Mouse (Mus musculus) cerebellum, adult 11 months (tissue): Measurements from ENCODE around the gene Gm10377.
"Not testable (repeated sequence)": the region's sequence is repeated elsewhere in the genome, so short reads cannot be mapped to it uniquely, and the experiment has no call there.

ENCODE experiments used
- DNase-seq: peaks from one replicate; pipeline ENCODE4 v3.0.0; 2022

Gene Gm10377

DNA sequence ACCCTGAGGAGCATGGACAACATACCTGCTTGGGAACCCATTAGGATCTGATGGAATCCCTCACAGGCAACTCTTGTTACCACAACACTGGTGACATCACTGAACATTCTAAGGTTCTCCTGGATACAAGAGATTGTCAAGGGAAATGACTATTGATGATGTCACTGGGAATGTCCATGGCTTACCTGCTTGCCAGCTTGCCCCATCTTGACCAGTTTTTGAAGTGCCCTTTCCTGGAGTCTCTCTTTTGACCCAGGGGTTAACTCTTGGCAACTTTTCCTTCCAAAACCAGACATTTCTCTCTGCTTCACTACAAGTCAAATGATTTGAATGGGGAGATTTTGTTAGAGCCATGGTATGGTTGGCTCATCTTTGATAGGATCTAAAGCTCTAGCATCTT is at the start of gene Gm10377:
Gm10377 (minus strand) TSS at position 101 of the 400 bp plus-strand sequence.
- DNase-seq = not testable (repeated sequence)

DNA sequence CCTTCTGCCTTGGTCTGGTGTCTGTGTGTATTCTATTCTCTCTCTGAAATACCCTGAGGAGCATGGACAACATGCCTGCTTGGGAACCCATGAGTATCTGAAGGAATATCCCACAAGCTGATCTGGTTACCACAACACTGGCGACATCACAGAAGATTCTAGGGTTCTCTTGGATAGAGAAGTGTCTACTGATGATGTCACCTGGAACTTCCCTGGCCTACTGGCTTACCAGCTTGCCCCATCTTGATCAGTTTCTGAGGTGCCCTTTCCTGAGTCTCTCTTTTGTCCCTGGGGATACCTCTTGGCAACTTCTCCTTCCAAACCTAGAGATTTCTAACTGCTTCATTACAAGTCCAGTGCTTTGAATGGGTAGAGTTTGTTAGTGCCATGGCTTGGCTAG is 29.1 kb downstream of the Gm10377 start, which contains the start of gene Gm3015:
Gm3015 (minus strand) TSS at position 101 of the 400 bp plus-strand sequence.
- not testable (repeated sequence) for DNase-seq
